Mouse (Mus musculus) embryonic stem cell, embryonic (primary cell): Measurements from ENCODE around the gene Amacr.

Experiments used
- CTCF ChIA-PET, 4 experiments: fragments of 300-600 bp in 2 of 4; fragments of 350-600 bp in 2 of 4; sonication (Branson Sonifier 250); formaldehyde crosslinking; loops; one replicate each; lab custom pipeline; 2022; ENCODE audit warnings: inconsistent platforms in 2 of 4; lab: Charles Lee
- POLR2A ChIA-PET, 4 experiments: fragments of 300-600 bp in 2 of 4; fragments of 350-600 bp in 2 of 4; sonication (Branson Sonifier 250); formaldehyde crosslinking; loops; one replicate each; lab custom pipeline; 2022; ENCODE audit warnings: antibody characterized with exemption in 4 of 4, inconsistent platforms in 1 of 4; lab: Charles Lee

The Amacr gene

DNA sequence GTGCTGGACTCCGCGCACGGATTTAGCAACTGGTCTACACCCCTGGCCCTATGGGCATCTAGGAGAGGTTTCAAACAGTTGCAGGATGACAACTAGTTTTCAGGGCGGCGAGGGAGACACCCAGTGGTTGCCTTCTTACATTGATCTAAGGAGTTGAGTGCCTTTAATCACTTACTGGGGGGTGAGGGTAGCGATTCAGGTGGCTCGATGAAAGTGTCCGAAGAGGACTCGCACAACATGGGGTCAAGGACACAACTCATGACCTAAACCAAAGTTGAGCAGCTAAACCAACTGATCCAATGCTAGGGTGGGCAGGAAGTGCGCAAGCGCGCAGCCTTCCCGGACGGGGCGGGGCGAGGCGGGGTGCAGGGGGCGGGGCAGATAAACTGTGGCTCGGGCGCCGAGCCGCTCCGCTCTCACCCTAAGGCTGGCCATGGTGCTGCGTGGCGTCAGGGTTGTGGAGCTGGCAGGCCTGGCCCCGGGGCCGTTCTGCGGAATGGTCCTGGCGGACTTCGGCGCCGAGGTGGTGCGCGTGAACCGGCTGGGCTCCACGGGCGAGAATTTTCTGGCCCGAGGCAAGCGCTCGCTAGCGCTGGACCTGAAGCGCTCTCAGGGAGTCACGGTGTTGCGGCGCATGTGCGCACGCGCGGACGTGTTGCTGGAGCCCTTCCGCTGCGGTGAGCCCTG lies at the start of gene Amacr:
Gene Amacr (plus strand): TSS at position 380 of the 687 bp plus-strand sequence.
- CTCF ChIA-PET, result interaction anchor here (0.6 to 2.4 kb wide), 14 partner anchors 9 to 484 kb away, joined by 3 to 11 read pairs (median 4); no protein-coding TSS in a partner anchor

DNA sequence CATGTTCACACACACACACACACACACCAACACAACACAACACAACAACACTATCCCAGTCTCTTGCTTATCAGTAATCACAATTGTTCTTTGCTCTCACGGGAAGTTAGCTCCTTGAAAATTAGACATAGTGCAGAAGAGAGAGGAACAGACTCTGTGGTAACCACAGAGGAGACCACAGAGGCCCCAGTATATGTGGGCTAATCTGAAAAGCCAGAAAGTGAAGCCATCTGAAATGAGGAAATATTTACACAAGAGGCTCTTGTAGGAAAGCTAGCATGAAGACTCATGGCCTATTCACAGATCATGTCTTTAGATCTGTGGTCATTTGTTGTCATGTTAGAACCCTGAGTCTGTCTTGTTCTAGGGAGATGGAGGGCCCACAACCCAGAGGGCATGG lies 47.6 kb upstream of the Amacr start:
- ChIA-PET CTCF (no interaction called here), POLR2A (interaction anchor here in 1 of 4 experiments (0.6 kb wide), 2 partner anchors 31 to 488 kb away, joined by 3 read pairs; no protein-coding TSS in a partner anchor)

More for the DNA sequence above, at the start of gene Amacr:
- POLR2A ChIA-PET, result interaction anchor here (0.5 to 2.8 kb wide), 80 partner anchors 8 to 1480 kb away, joined by 3 to 17 read pairs (median 4); partner anchors contain the start of genes Tars (in 3 of the 4), C1qtnf3 (in 2 of the 4), Dnajc21 (in 2 of the 4) and Rai14 (in 2 of the 4)

GRCm38 (mm10) chr15:10940148-10941108 lies 41.1 kb upstream of the Amacr start:
- ChIA-PET CTCF (interaction anchor here in 1 of 4 experiments (1.2 kb wide), 1 partner anchor 19 kb away, joined by 3 read pairs; no protein-coding TSS in a partner anchor), POLR2A (interaction anchor here in 1 of 4 experiments (1.0 kb wide), 1 partner anchor 11 kb away, joined by 3 read pairs; no protein-coding TSS in a partner anchor)

DNA sequence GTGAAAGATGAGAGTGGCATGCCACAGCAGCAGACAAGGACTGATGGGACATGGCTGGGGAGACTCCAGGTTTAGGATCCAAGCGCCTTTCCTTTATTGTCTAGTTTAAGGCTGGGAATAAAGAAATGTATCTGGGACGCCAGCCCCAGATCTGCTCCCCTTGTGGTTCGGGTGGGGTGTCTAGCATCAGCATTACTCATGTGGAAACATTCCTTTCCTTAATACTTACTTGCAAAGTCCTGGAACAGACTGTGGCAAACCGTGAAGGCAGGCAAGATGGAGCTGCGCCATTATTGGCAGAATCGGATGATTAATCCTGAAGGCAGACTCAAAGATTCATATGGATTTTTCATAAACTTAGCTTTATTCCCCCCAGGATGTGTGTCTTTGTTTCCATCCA lies 39.7 kb upstream of the Amacr start:
- POLR2A ChIA-PET, result interaction anchor here in 1 of 4 experiments (1.5 kb wide), 1 partner anchor 10 kb away, joined by 3 read pairs; the partner anchor contains the start of gene C1qtnf3
- CTCF ChIA-PET, result no interaction called here

DNA sequence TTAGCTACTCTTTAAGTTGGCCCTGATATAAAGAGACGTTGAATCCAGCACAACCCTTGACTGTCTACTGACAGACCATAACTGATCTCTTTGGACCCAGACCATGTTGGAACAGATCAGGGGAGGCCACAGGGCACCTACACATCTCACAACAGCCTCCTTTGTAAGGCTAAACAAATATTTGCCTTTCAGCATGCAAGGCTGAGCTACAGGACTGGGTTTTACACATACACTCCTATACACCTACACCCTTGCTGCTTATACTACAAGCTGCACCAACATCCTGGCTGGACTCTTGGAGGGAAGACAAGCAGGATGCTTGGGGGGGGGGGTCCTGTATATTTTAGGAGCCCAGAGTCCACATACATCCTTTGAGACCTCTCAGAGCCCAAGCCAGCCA lies 33.7 kb upstream of the Amacr start:
- POLR2A ChIA-PET, result interaction anchor here in 1 of 4 experiments (1.2 kb wide), 1 partner anchor 27 kb away, joined by 4 read pairs; no protein-coding TSS in a partner anchor
- CTCF ChIA-PET, result no interaction called here

- ChIA-PET POLR2A (interaction anchor here in 3 of 4 experiments (0.6 to 1.9 kb wide), 9 partner anchors 10 to 482 kb away, joined by 3 to 17 read pairs (median 3); partner anchors contain the start of genes Amacr (in 1 of the 3) and Rxfp3 (in 1 of the 3)), CTCF (interaction anchor here in 2 of 4 experiments (0.8 to 1.2 kb wide), 2 partner anchors 31 to 87 kb away, joined by 3 to 4 read pairs; no protein-coding TSS in a partner anchor)
These were observed 29.4 kb upstream of the Amacr start, which contains the start of gene C1qtnf3 for GRCm38 (mm10) chr15:10951951-10952759. TSS of gene C1qtnf3 (plus strand) at chr15:10952332.

- CTCF ChIA-PET, result interaction anchor here in 1 of 4 experiments (1.2 kb wide), 1 partner anchor 87 kb away, joined by 3 read pairs; no protein-coding TSS in a partner anchor
- POLR2A ChIA-PET, result interaction anchor here in 3 of 4 experiments (0.6 to 1.9 kb wide), 6 partner anchors 10 to 232 kb away, joined by 3 to 17 read pairs (median 4); partner anchors contain the start of genes Amacr (in 2 of the 3) and Rxfp3 (in 1 of the 3)
These were observed 28.7 kb upstream of the Amacr start for GRCm38 (mm10) chr15:10952760-10953305.

DNA sequence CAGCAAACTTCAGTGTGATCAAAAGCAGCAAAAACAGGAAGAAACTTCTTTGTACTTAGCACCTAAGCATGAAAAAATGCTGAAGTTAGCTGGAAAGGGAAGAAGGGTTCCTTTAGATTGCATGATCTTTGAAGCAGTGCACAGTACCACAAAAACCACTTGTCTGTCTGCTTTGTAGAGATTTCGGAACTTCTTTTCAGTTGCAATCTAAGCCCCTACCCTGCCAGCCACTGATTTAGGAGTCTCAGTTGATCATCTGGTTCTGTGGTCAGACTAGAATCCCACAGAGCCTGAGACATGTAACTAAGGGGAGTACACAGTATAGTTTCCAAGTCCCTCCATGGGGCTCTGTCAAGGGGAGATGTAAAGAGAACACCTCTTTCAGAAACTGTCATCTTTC lies 28.1 kb upstream of the Amacr start:
- CTCF ChIA-PET, result no interaction called here
- POLR2A ChIA-PET, result interaction anchor here in 2 of 4 experiments (0.9 to 1.1 kb wide), 2 partner anchors 28 kb away, joined by 3 to 4 read pairs; partner anchors contain the start of gene Amacr (in 2 of the 2)

DNA sequence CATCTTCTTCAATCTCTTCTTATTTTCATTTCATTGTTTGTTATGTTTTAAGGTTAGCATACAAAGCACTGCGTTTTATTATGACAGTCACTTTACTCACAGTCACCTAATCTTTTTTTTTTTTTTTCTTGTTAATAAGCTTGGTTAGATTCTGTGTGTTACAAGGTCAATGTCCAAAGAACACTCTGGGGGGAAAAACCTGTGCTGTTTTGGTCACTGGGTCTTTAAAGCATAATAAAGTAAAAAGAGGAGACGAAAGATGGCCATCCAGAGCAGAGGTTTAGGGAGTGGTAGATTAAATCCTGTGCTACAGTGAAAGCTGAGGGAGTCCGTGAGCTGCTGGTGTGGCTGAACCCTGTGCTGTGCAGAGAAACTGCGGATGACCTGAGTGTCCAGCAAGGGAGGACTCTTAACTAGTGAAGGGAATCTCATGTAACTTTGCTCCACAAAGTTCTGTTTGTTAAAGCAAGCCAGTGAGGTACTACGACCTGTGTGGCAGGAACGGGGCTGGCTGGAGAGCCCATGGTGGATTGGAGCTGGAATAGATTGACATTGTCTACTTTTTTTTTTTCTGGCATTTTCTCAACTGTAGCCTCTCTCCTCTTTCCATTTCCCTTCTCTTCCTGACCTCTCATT lies 27.1 kb upstream of the Amacr start:
- CTCF ChIA-PET, result no interaction called here
- POLR2A ChIA-PET, result interaction anchor here in 2 of 4 experiments (0.6 to 1.1 kb wide), 3 partner anchors 13 to 23 kb away, joined by 3 to 5 read pairs (median 3); no protein-coding TSS in a partner anchor

DNA sequence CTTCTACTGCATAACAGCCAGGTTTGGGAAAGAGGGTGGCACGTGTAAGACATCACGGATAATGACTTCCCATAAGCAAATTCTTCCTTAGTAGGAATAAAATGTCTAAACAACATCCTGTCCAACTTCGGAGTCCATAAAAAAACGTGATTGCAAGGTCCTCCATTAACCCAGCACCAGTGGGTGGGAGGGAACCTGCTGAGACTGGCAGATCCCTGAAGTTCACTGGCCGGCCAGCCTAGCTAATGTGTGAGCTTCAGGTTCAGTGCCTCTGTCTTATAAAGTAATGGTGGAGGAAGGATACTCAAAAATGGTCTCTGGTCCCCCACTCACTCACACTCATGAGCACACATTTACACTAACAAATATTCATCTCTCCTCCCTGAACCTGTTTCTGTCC lies 26.4 kb upstream of the Amacr start:
- ChIA-PET POLR2A (interaction anchor here in 2 of 4 experiments (0.6 to 1.1 kb wide), 2 partner anchors 18 to 22 kb away, joined by 3 to 5 read pairs; no protein-coding TSS in a partner anchor), CTCF (no interaction called here)

GRCm38 (mm10) chr15:10956706-10957105 lies 24.9 kb upstream of the Amacr start:
- CTCF ChIA-PET, result no interaction called here
- POLR2A ChIA-PET, result interaction anchor here in 1 of 4 experiments (0.6 kb wide), 1 partner anchor 486 kb away, joined by 3 read pairs; no protein-coding TSS in a partner anchor

- POLR2A ChIA-PET, result interaction anchor here in 1 of 4 experiments (1.0 kb wide), 1 partner anchor 17 kb away, joined by 3 read pairs; no protein-coding TSS in a partner anchor
These were observed 22.1 kb upstream of the Amacr start for GRCm38 (mm10) chr15:10959277-10960026.

DNA sequence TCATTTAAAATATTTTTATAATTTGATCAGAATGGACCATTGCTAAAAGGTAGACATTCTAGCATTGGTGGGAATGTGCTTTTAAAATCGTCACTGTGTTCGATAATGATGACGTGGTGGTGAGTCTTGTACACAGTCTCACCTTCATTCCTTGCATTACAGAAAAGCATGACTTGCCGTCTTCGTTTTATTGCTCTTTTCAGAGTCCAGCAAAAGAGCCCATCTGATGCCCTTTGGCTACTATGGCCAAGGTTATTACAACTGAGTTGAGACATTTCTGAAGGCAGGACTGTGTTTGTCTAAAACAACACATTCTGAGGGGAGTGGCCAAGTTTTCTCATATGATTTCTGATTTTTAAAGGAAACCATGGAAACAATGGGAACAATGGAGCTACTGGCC lies 21.3 kb upstream of the Amacr start:
- ChIA-PET CTCF (no interaction called here), POLR2A (no interaction called here)

More at GRCm38 (mm10) chr15:10959277-10960026, 22.1 kb upstream of the Amacr start:
- CTCF ChIA-PET, result no interaction called here

DNA sequence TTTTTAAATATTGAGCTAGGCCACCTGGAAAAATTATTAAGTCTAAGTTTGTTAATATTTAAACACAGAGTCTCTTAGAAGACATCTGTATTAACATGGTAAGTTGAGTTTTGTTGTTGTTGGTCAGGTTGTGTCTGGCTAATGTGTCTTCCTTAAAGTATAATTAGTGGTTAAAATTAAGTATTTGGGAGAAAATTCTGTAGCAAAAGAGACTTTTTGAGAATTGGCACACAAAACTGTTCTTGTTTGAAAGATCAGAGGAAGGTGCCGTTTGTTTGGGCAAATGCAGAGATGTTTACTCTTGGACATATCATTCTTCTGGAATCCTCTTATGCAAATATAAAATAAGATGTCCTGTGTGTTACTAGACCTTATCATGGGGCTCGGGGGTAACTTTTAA lies 19.0 kb upstream of the Amacr start:
- CTCF ChIA-PET, result no interaction called here
- POLR2A ChIA-PET, result no interaction called here

DNA sequence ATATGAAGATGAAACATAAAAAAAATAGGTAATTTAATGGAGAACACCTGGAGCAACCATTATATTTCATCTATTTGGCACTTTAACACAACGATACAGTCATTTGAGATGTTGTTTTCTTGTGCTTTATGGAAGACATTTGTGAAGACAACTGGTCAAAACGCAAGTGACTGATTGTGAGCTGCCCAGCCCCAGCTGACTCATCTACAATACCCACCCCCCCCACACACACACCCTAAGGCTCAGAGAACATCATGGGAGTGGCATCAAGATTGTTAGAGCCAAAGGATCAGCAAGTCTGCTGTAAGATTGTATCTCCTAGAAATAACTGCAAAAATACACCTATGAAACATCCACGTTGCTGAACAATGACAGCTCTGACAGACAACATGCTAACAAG lies 12.1 kb upstream of the Amacr start:
- ChIA-PET CTCF (interaction anchor here in 1 of 4 experiments (0.6 kb wide), 1 partner anchor 22 kb away, joined by 3 read pairs; no protein-coding TSS in a partner anchor), POLR2A (interaction anchor here in 2 of 4 experiments (1.3 to 1.5 kb wide), 2 partner anchors 12 kb away, joined by 3 to 7 read pairs; partner anchors contain the start of gene Amacr (in 2 of the 2))

- ChIA-PET CTCF (no interaction called here), POLR2A (interaction anchor here in 1 of 4 experiments (1.5 kb wide), 1 partner anchor 11 kb away, joined by 7 read pairs; the partner anchor contains the start of gene Amacr)
These were observed 10.8 kb upstream of the Amacr start for GRCm38 (mm10) chr15:10970777-10971176.
